Mouse (Mus musculus) right cerebral cortex, postnatal 4 days (tissue): Measurements from ENCODE around the gene Gm2564.
"Not testable (repeated sequence)": the region's sequence is repeated elsewhere in the genome, so short reads cannot be mapped to it uniquely, and the experiment has no call there.

Experiments used
- DNase-seq: peaks from one replicate; pipeline ENCODE4 v3.0.0-alpha.2; 2022

Gene Gm2564

GRCm38 (mm10) chr4:42629419-42629818 lies at the start of gene Gm2564:
Gm2564 (plus strand) TSS chr4:42629719.
- DNase-seq = not testable (repeated sequence)

- not testable (repeated sequence) for DNase-seq
Measured at GRCm38 (mm10) chr4:42611895-42612294, 17.6 kb upstream of the Gm2564 start, which contains the start of gene Gm10591. Gm10591 (plus strand) TSS chr4:42612195.

GRCm38 (mm10) chr4:42654951-42655350 lies 25.4 kb downstream of the Gm2564 start, which contains the start of gene Ccl27b:
Ccl27b (plus strand) TSS chr4:42655251.
- not testable (repeated sequence) for DNase-seq

GRCm38 (mm10) chr4:42661793-42662192 lies 32.3 kb downstream of the Gm2564 start, which contains the start of gene Il11ra2:
Il11ra2 (minus strand) TSS chr4:42661893.
- not testable (repeated sequence) for DNase-seq

- not testable (repeated sequence) for DNase-seq
Measured at GRCm38 (mm10) chr4:42675415-42675814, 45.9 kb downstream of the Gm2564 start.

GRCm38 (mm10) chr4:42679365-42679764 lies 49.8 kb downstream of the Gm2564 start:
- DNase-seq = not testable (repeated sequence)

GRCm38 (mm10) chr4:42680374-42681356 lies 51.1 kb downstream of the Gm2564 start:
- not testable (repeated sequence) for DNase-seq
